Mouse (Mus musculus) B cell, adult 2 months (primary cell): Measurements from ENCODE around the gene Tbxas1.

Experiments used
- DNase-seq, 2 experiments: peaks; one replicate each; pipeline ENCODE4 v3.0.0; 2022

The Tbxas1 gene

DNA sequence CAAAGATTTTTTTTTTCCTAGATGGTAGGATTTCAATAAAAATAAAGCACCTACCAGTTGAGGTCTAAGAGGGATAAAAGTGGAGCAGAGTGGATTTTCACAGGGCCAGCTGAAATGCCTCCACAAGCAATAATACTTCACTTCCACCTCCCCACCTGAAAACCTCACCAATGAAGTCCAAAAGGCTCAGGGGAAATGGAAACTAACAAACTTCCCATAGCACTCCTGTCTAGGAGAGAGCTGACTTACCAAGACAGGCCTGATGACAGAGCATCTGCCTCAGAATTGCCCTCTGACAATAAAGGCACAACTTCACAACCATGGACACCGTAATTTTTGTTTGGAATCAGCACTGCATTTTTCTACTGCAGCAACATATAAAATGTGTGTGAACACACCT is 15.4 kb upstream of the Tbxas1 start:
- no peak for DNase-seq

- no peak for DNase-seq
Observed at GRCm38 (mm10) chr6:38860301-38860700, 14.9 kb upstream of the Tbxas1 start.

DNA sequence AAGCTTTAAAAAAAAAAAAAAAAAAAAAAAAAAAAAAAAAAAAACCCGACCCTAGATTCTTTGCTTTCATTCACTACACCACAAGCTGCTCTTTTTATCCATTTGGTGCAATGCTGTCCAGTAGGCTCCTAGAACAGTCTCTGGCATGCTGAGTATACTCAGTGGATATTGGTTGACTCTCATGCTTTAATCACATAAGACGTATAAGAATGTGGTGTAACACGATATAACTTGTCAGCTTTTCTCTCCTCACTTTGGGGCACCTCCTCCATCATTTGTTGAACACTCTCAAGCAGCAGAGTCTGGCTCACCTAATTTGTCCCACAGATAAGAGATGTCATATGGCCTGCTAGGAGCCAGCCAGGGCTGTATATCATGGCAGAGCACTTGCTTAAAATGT is 11.6 kb upstream of the Tbxas1 start:
- no peak for DNase-seq

- DNase-seq = no peak
Observed at GRCm38 (mm10) chr6:38865805-38866204, 9.4 kb upstream of the Tbxas1 start.

GRCm38 (mm10) chr6:38866357-38866756 is 8.8 kb upstream of the Tbxas1 start:
- DNase-seq = no peak

DNA sequence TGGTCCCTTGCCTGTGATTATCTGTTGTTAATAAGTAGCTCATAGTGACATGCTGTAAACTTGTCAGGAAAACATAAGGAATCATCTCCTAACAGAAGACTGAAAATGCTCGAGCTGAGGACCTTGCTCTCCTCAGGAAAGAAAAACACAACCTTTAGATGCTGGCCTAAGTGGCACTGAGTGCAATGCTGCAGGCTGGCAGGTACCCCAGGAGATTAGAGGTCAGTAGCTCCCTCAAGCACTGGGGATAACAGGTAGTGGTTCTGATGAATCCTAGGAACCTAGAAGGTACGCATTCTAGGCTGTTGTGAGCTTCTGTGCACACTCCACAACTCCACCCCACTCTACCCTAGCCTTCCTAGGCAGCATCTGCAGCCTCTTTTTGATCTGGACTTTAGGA is 8.4 kb upstream of the Tbxas1 start:
- no peak for DNase-seq

DNA sequence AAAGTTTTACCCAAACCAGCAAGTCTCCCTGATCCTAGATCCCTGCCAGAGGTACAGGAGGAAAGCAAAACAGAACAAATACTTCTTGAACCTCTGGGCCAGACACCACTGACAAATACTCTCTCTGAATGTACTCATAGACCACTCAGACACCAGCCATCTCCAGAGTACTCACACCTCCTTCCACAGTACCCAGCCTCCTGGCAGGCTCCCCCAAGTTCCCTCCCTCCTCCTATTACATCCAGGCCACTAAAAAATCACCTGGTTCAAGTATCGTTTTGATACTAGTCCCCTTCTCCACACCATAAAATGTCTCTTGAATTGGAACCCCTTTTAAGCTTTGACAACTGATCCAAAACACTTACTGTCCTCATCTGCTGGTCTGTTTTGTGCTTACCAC is 7.9 kb upstream of the Tbxas1 start:
- no peak for DNase-seq

GRCm38 (mm10) chr6:38868974-38869373 is 6.2 kb upstream of the Tbxas1 start:
- no peak for DNase-seq

GRCm38 (mm10) chr6:38870070-38870469 is 5.1 kb upstream of the Tbxas1 start:
- no peak for DNase-seq

GRCm38 (mm10) chr6:38871051-38871450 is 4.2 kb upstream of the Tbxas1 start:
- peak; percentile 56 to 58 for DNase-seq

- no peak for DNase-seq
Observed at GRCm38 (mm10) chr6:38873316-38873715, 1.9 kb upstream of the Tbxas1 start.

GRCm38 (mm10) chr6:38874035-38874434 is 1.2 kb upstream of the Tbxas1 start:
- DNase-seq = peak; percentile 66 to 68

DNA sequence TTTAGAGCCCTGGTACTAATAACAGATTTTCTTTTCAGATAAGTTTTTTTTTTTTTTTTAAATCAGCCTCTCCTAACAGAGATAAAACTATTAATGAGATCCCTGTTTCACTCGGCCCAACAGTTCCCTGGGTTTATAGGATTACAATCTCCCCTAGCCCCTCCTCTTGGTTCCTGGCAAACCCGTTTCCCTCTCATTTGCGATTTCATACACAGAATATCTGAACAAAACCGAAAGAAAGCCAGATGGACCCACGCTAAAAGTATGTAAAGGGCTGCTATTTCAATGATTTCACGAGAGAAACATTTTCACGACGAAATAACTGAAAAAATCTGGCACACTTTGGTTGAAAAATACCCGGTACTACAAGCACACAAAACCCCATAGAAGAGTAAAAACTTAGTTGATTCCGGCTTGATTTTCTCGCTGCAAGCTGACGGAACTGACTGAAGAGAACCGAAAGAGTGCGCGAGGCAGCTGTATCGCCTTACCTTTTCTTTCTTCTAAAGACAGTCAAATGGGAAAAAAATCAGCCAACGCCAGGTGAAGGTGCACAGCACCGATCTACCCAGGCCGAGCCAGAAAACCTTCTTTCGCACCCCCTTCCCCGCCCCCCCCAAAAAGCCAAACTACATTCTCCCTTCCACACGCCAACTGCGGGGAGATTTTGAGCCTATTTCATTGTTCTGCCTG is 493 bp upstream of the Tbxas1 start:
- DNase-seq = peak in 1 of 2 experiments; percentile 43

GRCm38 (mm10) chr6:38876071-38876911 is 1.1 kb downstream of the Tbxas1 start, which contains the start of gene Hipk2:
Hipk2 (minus strand) TSS chr6:38876165.
- DNase-seq = peak; percentile 81 to 86

DNA sequence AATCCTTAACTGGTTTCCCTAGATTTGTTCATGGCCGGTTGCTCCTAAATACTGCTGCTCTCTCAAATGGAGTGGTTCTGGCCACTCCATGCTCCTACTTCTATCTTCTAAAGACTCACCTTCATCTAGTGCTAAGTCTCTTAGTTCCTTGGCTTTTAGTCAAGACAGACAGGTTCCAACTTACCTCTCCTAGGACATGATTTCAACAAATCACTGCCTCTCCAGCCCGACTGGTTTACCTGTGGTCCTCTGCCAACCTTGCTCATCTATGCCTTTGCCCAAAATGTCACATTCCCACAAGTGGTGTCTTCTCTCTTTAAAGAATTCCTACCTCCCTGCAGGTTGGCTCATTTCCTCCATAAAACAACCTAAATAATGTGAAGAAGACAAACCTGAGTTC is 2.5 kb downstream of the Tbxas1 start:
- no peak for DNase-seq

GRCm38 (mm10) chr6:38881468-38881867 is 6.3 kb downstream of the Tbxas1 start:
- DNase-seq = no peak

DNA sequence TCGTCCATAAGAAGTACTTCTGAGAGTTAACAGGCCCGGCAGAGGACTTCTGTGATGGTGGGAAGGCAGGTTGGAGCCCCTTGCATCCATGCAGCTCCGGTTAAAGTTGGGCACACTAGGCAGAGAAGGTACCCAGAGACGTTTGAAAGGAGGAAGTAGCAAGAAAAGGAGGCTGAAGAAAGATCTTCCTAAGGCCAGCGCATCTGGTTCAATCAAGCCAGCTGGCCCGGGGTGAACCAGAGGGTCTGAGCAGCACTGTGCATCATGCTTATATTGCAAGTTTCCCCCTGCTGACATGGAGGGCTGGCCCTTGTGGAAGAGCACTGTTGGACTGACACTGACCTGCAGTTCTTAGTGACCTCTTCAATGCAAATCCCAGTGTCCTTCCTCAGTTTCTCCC is 6.8 kb downstream of the Tbxas1 start:
- DNase-seq = no peak

DNA sequence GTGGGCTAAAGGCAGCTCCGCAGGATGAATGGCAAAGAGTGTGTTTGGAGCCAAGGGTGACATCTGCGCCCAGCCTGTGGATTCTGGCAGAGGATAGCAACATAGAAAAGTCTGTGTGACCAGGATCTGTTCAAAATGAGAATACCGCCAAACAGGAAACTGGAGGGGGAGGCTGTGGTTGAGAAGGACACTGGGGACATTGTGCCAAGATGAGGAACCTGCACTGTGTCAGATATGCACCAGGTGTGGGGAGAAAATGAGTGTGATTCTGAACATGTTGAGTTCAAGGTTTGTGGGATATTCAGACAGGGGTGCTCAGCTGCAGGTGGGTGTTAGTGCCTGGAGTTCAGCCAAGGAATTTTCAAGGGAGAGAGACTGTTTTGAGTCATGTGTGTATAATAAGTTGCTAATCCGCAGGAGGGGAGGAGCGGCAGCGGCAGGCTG is 7.5 kb downstream of the Tbxas1 start:
- peak; percentile 13 to 23 for DNase-seq

DNA sequence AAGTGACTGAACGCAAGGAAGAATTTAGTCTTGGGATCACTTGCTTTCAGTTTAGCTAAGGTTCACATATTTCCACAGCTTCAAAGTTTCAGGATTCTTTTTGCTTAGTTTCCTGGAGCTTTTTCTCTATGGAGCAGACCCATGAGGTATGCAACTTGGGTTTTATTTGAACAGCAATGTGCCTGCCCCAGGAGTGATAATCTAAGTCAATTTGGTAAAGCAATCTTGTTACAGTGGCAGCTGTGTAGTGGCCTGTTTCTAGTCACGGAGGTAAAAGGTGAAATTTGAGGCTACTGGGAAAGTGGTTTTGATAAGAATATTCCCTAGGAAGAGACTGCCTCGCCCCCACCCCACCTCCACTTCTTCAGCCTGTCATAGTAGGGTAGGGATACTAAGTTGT is 9.3 kb downstream of the Tbxas1 start:
- no peak for DNase-seq

GRCm38 (mm10) chr6:38885132-38885531 is 9.9 kb downstream of the Tbxas1 start:
- no peak for DNase-seq

DNA sequence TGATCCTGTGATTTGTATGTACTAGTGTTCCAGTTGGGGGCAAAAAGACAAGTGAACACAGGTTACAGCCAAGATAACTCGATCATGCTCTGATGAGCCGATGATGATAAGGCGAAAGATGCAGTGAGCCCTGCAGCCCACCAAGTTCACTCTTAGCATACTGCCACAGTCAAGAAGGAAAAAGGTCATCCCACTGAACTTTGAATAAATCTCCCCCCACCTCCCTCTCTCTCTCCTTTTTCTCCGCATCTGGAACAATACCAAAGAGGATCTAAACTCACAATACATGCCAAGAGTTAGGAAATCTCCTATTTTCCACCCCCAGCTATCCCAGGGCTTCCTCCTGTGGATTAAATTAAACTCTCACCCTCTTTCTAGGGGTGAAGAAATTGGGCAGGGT is 12.2 kb downstream of the Tbxas1 start:
- no peak for DNase-seq

DNA sequence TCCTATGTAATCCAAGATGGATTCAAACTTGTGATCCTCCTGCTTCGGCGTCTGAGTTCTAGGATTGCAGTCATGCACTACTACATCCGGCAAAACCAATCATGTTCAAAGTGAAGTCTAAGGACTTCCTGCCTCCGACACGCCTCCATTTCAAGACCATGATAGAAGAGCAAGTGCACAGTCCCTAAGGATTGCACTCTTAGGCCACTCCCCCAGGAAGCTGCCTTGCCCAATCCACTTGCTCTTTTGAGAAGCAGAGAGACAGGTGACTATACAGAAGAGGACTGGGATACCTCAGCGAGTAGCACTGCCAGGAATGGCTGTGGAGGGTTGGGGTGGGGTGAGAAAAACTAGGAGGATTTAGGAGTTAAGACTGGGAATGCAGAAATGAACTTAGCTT is 14.0 kb downstream of the Tbxas1 start:
- no peak for DNase-seq

DNA sequence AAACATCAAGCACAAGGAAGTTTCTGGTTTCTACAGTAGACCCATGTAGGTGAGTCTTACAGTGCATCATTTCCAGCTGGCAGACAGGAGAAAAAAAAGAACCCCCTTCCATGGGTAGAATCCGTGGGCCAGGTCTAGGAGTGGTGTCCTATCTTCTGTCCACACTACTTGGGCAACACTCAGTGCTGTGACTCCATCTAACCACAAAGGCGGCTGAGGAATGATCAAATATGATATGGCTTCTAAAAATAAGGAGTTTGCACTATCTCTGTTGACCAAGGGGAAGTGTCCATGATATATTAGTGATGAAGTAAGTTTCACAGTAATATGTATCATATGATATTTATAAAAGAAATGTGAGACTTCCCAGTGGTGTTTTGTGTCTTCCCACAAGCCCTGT is 16.8 kb downstream of the Tbxas1 start:
- no peak for DNase-seq

DNA sequence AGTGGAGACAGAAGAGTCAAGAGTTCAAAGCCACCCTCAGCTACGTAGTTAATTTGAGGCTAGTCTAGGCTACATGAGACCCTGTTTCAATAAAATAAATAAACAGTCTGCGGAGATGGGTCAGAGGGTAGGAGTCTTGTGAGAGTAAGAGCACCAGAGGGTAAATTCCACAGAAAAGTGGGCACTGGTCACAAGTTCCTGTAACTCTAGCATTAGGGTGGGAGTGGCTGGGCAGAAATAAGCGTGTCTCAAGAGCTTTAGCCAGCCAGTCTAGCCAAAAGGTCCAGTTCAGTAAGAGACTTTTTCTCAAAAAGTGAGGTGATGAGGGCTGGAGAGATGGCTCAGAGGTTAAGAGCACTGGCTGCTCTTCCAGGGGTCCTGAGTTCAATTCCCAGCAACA is 18.4 kb downstream of the Tbxas1 start:
- DNase-seq = no peak
